Mouse (Mus musculus): ENCODE data around the gene Capza1.

DNA sequence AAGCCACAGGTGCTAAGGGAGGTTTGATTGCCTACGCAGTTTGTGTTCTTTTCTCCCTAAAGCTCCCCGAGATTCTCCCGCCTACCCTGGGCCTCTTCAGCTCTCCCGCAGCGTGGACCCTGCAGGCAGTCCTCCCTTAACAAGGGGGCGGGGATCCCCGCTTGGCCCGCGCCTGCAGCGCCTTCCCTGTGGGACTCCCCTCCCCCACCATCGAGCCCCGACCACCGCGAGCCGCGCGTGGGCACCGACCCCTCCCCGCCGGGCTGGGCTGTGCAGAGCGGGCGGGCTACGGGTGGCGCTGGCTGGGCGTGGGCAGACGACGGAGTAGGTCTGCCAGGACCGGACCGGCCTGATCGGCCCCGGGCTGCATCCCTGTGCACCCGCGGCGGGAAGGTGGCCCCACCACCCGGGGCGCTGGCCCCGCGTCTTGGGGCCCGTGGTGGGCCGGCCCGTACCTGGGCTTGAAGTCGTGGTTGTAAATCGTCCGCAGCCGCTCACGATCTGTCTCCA lies 46.8 kb downstream of the Capza1 start:
- TF ChIP-seq CTCF (IDR thresholded peaks at IDR 0.05; ENCODE audit: borderline replicate concordance, control insufficient read depth, extremely low read depth, insufficient read depth, low read length, poor library complexity) (no peak), POLR2A (IDR thresholded peaks at IDR 0.05; ENCODE audit: control insufficient read depth, extremely low read depth, insufficient read depth, low read length, poor library complexity) (no peak)
